Mouse (Mus musculus): Measurements from ENCODE around the gene Obscn. TPM values are rescaled to one million over a fixed set of nuclear protein-coding genes. Genes with fewer than 3 reads are reported as not detected.

The Obscn gene
- polyA plus RNA-seq, 1 experiment: 19.0 TPM

DNA sequence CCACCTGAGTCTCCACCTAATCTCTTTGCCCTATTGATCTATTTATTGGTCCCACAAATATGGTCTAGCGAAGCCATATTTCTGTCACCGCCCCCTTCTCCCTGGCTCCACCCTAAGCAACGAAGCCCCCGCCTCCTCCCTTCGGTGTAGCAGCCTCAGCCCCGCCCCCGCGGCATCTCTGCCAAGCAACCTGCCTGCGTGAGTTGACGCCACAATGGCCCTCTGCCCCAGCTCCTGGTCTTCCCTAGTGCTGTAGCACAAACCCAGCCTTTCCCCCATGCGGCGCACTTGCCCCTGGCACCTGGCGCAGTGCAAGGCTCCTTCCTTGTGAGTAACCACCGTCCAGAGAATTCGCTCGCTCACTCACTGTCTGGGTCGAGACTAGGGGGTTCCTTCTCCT lies 172.7 kb downstream of the Obscn start:
- no peak for DNase-seq
- H3K4me3 ChIP-seq (replicated peaks; ENCODE audit: extremely low read depth, low read depth, low read length): no peak overlapping the region
- no peaks in the 10 kb centered on the region; the same call in none of the 2 replicates for H3K4me1 ChIP-seq (ENCODE audit: control insufficient read depth, insufficient read depth, low read length)
- 38% methylated on average over 17 of the region's 17 CpGs for WGBS
- TF ChIP-seq CTCF (IDR thresholded peaks at IDR 0.05; ENCODE audit: insufficient read depth, low read length): no peak
- no peak for TF ChIP-seq POLR2A (IDR thresholded peaks at IDR 0.05; ENCODE audit: borderline replicate concordance, extremely low read depth, low read depth, low read length)

GRCm38 (mm10) chr11:58961364-58962177 lies 174.6 kb downstream of the Obscn start:
- no peak for DNase-seq
- H3K4me1 ChIP-seq (ENCODE audit: control insufficient read depth, insufficient read depth, low read length): peaks cover 4% of the 10 kb centered on the region
- H3K4me3 ChIP-seq (replicated peaks; ENCODE audit: extremely low read depth, low read depth, low read length): no peak overlapping the region
- TF ChIP-seq CTCF (IDR thresholded peaks at IDR 0.05; ENCODE audit: insufficient read depth, low read length): no peak
- TF ChIP-seq POLR2A (IDR thresholded peaks at IDR 0.05; ENCODE audit: borderline replicate concordance, extremely low read depth, low read depth, low read length): no peak
- WGBS: 60% methylated on average over 50 of the region's 50 CpGs

- Histone ChIP-seq H3K4me3 (replicated peaks; ENCODE audit: extremely low read depth, low read depth, low read length) (peak overlapping the region; percentile 60), H3K4me1 (ENCODE audit: control insufficient read depth, insufficient read depth, low read length) (peaks cover 4% of the 10 kb centered on the region)
- no peak; the same call in 1 of the 2 replicates for TF ChIP-seq POLR2A (IDR thresholded peaks at IDR 0.05; ENCODE audit: borderline replicate concordance, extremely low read depth, low read depth, low read length)
- TF ChIP-seq CTCF (IDR thresholded peaks at IDR 0.05; ENCODE audit: insufficient read depth, low read length): no peak
- peak; percentile 79 for DNase-seq
- WGBS: 21% methylated on average over 40 of the region's 40 CpGs
Observed at GRCm38 (mm10) chr11:58959921-58960465, 176.2 kb downstream of the Obscn start.

DNA sequence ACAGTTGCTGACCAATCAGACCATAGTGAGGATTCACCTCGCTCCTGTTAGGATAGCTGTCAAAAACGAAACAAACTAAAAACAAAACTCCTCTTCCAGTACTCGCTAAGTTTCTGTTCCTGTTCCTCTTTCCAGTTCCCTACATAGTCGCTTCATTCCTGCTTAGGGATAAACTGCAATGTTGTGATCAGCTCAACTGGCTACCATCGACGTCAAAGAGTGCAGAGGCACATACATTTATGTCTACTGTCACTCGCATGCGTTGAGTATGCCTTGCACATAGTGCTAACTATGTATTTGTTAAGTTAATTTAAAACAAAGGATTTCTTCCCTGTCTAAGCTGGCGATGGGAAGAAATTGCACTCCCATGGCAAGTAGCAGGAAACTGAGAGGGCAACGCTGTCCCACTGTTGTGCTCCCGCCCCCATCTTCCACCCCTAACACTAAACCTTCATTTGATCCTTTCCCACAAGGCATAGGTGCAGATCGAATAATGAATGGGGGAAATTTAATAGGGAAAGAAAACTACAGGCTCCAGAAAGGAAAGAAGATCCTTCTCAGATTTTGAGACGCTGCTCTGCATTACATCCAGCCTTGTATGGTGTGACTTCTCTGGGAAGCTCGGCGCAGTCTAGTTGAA lies 176.9 kb downstream of the Obscn start:
- H3K4me1 ChIP-seq (ENCODE audit: control insufficient read depth, insufficient read depth, low read length): peaks cover 4% of the 10 kb centered on the region
- no peak overlapping the region for H3K4me3 ChIP-seq (replicated peaks; ENCODE audit: extremely low read depth, low read depth, low read length)
- 41% methylated on average over 15 of the region's 15 CpGs for WGBS
- no peak for TF ChIP-seq CTCF (IDR thresholded peaks at IDR 0.05; ENCODE audit: insufficient read depth, low read length)
- no peak for TF ChIP-seq POLR2A (IDR thresholded peaks at IDR 0.05; ENCODE audit: borderline replicate concordance, extremely low read depth, low read depth, low read length)
- no peak for DNase-seq

- WGBS: 92% methylated on average over 6 of the region's 6 CpGs
Observed at GRCm38 (mm10) chr11:58958536-58958935, 177.7 kb downstream of the Obscn start.

DNA sequence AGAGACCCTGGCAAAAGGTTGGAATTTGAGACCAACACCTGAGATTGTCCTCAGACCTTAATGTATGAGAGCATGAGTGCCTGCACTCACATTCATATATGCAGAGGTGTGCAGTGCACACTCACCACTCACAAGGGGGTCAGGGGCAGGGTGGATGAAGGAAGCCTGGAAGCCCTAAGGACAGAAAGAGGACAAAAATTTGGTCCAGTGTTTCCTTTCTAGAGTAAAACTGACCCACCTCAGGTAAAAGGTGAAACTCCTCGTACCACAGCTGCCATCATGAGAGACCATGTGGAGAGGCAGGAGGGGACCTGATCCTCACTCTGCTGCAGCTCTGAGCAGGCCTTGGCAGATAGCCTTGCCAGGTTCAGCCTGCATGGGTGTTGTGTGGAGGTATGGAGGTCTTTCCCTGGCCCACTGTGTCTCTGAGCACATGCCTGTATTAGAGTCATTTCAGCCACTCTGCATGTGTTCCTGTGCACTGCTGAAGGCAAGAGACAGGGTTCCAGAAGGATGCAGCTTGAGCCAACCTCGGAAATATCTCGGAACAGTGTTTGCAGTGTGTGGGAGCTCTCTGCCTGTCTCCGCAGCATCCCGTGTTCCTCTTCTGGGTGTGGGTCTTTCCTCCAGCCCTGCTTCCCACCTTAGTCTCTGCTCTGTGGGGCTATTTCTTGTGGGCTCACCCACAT lies 178.8 kb downstream of the Obscn start:
- peaks cover 4% of the 10 kb centered on the region for H3K4me1 ChIP-seq (ENCODE audit: control insufficient read depth, insufficient read depth, low read length)
- no peak overlapping the region for H3K4me3 ChIP-seq (replicated peaks; ENCODE audit: extremely low read depth, low read depth, low read length)
- WGBS: 81% methylated on average over 5 of the region's 5 CpGs
- no peak for DNase-seq
- TF ChIP-seq POLR2A (IDR thresholded peaks at IDR 0.05; ENCODE audit: borderline replicate concordance, extremely low read depth, low read depth, low read length) (no peak; the same call in 1 of the 2 replicates), CTCF (IDR thresholded peaks at IDR 0.05; ENCODE audit: insufficient read depth, low read length) (no peak)

More at GRCm38 (mm10) chr11:58958536-58958935, 177.7 kb downstream of the Obscn start:
- Histone ChIP-seq H3K4me3 (replicated peaks; ENCODE audit: extremely low read depth, low read depth, low read length) (no peak overlapping the region), H3K4me1 (ENCODE audit: control insufficient read depth, insufficient read depth, low read length) (peaks cover 4% of the 10 kb centered on the region)
- TF ChIP-seq POLR2A (IDR thresholded peaks at IDR 0.05; ENCODE audit: borderline replicate concordance, extremely low read depth, low read depth, low read length) (no peak), CTCF (IDR thresholded peaks at IDR 0.05; ENCODE audit: insufficient read depth, low read length) (no peak)
- DNase-seq: no peak

GRCm38 (mm10) chr11:58955868-58956257 lies 180.3 kb downstream of the Obscn start:
- Histone ChIP-seq H3K4me3 (replicated peaks; ENCODE audit: extremely low read depth, low read depth, low read length) (peak overlapping the region; percentile 90), H3K4me1 (ENCODE audit: control insufficient read depth, insufficient read depth, low read length) (peaks cover 4% of the 10 kb centered on the region)
- 21% methylated on average over 8 of the region's 8 CpGs for WGBS
- no peak for DNase-seq
- TF ChIP-seq CTCF (IDR thresholded peaks at IDR 0.05; ENCODE audit: insufficient read depth, low read length) (no peak), POLR2A (IDR thresholded peaks at IDR 0.05; ENCODE audit: borderline replicate concordance, extremely low read depth, low read depth, low read length) (no peak)

DNA sequence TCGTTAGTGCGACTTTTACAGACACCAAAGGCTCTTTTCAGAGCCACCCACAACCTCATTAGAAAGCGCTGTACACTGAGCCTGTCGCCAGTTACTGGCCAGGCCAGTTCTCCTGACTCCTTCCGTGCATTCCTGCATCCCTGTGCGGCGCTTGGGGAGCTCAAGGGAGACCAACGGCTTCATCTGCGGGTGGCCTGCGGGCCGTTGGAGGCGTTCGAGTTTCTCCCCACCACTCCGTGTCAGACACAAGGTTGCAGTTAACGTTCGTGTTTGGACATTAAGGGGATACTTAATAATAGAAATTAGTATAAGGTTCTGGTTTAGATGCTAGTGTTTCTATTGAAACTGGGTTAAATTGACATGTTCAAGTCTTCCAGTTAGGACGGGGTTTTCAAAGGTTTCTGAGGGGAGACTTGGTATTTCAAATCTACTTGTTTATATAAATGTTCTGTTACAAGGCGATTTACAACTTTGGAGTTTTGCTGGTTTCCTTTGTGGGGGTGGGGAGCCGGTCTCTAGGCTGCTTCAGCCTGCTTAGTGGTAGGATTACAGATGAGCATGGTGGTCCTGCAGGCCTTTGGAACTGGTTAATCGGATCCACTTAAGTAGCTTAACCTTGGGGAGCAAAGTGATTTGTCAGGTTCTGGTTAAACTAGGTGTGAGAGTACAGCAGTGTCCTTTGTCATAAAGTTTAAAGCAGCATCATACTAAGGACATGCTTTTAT lies 180.9 kb downstream of the Obscn start:
- 1% methylated on average over 20 of the region's 20 CpGs for WGBS
- peak overlapping the region; percentile 90 for H3K4me3 ChIP-seq (replicated peaks; ENCODE audit: extremely low read depth, low read depth, low read length)
- H3K4me1 ChIP-seq (ENCODE audit: control insufficient read depth, insufficient read depth, low read length): peaks cover 4% of the 10 kb centered on the region
- TF ChIP-seq POLR2A (IDR thresholded peaks at IDR 0.05; ENCODE audit: borderline replicate concordance, extremely low read depth, low read depth, low read length) (no peak), CTCF (IDR thresholded peaks at IDR 0.05; ENCODE audit: insufficient read depth, low read length) (no peak)
- no peak for DNase-seq
